Mouse (Mus musculus): ENCODE measurements at regions not wholly inside any gene's neighbourhood (a gene's known extent, or its start where the extent isn't known, plus 50 kb on each side); places are given as distances from the start of the nearest gene placed in this dataset.

DNA sequence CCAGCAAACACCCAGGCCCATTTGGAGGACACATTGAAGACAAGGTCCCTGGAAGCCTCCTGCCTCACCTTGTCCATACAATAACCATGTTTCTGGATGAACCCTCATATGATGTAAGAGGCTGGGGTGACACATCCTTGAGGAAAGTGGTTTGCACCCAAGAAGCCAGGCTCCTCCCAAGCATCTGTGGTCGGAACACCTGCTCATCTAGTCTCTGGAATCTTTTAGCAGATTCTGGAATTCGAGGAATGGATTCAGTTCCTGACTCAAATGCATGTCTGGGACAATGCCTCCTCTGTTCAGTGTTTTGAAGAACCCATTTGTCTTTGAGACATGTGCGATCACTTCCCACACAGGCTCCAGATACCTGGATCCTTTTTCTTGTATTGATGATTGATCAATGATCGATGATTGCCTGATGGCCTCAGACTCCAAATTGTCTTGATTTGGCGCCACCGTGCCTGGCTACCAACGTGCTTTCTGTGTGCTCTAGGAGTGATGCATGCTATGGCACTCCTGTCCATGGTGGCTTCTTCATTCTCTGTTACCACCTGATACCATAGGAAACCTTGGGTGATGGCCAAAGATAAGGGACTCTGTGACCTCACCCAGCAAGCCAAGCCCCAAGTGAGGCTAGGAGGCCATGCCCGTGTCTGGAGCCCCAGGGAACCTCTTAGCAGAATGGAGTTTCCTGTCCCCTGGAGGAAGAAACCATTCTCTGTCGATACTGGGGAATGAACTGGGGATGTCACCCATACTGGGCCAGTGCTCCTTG is 126.7 kb downstream of the Mn1 start:
- no peak for DNase-seq (ENCODE audit: low spot score)

DNA sequence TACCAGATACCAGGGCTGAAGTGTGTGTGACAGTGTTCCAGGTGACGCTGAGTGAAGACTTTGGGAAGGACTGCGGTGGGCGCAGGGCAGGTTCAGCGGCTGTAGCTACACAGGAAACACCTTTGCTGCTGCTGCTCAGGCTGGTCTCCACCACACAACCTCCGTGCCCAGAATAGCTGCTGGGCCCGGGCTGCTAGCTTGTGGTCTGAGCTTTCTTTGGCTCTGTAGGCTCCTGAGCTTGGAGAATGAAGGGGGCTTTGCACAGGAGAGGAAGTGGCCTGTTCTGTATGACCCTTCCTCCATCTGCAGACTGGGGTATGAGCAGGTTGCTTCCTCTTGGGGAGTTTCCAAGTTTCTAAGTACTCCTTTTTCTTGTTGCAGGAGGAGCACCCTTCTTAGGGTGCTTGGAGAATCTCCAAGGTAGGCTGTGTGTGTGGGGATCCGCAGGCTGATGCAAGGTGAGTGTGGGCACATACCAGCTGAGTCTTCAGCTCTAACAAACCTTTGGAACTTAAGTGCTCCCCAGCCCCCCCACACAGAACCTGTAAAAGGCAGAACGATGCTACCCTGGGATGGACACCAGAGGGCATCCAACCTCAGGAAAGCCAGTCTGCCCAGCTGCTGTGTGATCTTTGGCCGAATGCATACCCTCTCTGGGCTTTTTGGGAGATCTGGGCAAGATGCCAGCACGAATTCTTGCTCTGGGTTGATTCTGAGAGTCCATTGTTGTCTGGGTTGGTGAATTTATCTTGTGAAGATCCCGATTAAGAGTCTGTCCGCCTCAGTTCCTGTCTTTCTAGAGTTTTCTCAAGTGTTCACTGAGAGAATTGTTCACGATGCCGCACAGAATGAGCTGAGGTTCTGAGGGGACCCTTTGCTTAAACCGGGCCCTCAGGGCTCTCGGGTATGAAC is 136.6 kb downstream of the Mn1 start:
- DNase-seq (ENCODE audit: low spot score), result no peak

DNA sequence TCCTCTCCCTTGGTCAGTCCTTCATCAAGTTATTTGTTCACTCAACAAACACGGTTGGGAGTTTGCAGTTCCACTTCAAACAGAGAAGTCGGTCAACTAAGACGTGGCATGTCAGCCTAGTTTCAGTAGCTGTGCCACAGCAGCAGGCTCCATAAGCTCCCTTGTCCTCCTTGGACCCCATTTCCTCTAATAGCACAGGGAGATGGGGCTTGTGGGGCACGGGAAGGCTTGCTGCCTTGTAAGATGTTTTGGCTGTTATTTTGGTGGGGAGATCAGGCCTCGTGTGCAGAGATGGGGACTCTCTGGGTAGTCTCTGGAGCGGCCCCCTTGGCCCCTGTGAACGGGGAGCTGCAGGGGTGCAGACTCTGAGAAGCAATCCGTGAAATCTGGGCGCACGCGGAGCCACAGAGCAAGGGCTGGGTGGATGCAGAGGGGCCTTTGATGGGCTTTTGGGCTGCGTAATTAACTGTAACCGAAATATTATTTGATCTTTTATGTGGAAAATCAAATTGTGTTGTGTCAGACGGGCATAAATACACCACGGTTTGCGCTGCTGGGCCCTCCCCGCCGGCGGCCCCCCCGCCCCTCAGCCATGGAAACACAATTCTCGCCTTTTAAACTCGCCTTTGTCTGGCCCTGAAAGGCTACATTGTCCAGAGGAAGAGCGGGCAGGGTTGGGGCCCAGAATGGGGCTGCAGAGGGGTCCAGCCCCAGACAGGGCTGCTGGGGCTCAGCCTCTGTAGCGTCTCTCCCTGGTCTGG is 137.6 kb downstream of the Mn1 start:
- DNase-seq (ENCODE audit: low spot score), result no peak

DNA sequence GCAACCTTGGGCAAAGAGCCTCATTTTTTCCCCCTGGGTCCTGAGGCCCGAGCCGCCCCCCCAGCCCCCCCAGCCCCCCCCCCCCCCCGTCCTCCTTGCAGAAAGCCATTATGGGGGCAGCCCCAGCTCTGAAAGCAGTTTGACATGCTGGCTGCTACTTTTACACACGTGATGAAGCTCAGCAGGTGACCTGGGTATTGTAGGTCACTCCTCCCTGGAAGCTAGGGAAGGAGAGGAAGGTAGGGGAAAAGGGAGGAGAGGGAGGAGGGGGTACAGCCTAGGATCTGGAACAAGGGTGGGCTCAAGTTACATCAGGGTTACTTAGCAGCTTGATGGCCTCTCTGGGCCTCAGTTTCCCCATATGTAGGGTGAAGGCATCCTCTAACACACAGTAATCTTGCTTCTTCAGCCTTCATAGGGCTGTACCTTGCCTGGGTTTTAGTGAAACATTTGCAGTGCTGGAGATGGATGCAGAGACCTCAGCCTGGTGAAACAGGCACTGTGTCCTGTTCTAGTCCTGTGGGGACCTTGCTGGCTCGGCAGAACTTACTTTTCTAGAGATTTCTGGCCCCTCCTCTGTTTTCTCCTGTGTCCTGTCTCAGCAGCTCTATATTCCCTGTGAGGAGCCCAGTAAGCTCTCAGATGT is 138.3 kb downstream of the Mn1 start:
- no peak for DNase-seq (ENCODE audit: low spot score)

DNA sequence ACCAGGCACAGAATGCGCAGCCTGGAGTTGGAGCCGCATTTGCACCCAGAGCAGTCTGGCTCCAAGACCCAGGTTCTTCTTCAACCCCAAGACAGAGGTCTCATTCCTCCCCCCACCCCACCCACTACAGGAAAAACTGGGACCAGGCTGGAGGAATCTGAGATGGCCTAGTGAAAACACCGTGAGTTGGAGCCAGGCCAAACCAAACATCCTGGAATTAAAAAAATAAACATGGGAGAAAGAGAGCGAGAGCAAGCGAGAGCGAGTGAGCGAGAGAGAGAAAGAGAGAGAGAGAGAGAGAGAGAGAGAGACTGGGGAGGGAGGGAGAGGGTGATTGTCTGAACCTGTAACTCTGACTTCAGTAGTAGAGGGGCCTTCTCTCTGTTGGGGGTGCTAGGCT is 138.8 kb downstream of the Mn1 start:
- DNase-seq (ENCODE audit: low spot score), result no peak

DNA sequence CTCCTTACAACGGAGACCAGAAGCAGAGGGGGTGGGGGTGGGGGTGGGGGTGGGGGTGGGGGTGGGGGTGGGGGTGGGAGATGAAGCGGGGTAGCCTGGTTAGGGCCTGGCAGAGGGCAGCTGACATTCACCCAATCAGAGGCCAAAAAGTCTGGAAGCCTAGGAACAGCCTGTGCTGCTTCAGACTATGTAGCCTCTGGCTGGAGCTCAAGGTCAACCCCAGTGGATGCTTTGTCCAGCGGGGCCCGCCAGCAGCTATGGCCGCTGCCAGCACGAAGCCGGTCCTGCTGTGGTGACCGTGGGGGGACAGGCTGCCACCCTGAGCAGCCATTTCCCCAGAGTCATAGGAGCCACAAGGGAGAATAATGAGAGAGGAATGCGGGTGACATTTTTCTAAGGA is 143.3 kb downstream of the Mn1 start:
- DNase-seq (ENCODE audit: low spot score), result no peak

DNA sequence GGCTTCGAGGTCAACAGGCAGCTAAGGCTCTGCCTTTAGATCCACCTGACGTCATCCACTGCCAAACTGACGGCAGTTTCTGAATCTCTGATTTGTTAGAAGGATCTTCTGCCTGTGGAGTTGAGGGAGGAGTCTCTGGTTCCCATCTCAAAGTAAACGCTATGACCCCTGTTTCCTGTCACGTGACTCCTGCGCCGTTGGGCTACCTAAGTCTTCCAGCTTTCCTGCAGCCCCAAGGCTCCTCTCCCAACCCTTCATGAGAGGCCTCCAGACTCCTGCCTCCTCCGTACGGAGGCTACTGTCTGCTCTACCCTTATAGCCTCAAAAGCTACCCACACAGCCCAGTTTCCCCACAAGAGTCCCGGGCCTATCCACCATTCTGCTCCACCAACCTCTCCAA is 144.1 kb downstream of the Mn1 start:
- no peak for DNase-seq (ENCODE audit: low spot score)

DNA sequence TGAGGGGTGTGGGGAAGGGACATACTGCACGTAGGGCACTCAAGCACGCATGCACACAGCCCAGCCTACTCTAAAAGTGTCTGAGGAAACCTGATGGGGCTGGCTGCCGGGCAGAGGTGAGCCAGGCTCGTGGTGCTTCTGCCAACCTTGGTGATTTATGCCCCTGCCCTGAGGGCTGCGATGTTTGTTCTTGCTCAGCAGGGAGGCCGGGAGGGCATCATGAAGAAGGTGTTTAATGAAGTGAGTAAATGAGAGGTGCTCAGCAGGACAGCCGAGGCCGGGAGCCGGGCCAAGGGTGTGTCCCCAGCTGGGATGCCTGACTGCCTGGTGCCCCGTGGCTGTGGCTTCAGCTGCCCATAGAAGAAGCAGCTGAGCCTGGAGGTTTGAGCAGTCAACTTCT is 153.7 kb downstream of the Mn1 start:
- no peak for DNase-seq (ENCODE audit: low spot score)

DNA sequence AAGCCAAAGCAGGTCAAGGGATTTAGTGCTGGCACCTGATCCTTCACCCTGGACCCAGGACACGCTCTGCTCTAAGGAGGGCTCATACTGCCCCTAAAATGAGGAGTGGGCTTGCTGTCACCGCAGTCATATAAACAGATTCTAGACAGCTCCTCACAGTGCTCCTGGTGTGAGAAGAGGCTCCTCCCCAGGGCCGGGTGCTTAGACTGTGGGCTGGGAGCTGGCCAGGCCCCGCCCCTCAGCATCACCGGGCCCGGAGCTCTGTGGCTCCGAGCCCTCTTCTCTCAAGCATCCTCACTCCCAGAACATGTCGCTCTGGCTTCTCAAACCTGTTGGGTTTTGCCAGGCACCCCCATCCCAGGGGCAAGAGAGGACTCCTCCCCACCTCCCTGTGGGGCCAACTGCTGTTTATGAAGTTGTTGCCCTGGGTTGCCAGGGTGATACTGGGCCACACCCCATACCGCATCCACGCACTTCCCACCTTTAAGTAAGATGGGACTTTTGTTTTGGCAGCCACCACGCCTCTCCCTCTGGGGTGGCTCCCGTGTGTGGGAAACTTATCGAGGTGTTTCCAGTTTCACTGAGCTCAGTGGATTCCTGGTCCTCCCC is 156.2 kb downstream of the Mn1 start:
- no peak for DNase-seq (ENCODE audit: low spot score)

DNA sequence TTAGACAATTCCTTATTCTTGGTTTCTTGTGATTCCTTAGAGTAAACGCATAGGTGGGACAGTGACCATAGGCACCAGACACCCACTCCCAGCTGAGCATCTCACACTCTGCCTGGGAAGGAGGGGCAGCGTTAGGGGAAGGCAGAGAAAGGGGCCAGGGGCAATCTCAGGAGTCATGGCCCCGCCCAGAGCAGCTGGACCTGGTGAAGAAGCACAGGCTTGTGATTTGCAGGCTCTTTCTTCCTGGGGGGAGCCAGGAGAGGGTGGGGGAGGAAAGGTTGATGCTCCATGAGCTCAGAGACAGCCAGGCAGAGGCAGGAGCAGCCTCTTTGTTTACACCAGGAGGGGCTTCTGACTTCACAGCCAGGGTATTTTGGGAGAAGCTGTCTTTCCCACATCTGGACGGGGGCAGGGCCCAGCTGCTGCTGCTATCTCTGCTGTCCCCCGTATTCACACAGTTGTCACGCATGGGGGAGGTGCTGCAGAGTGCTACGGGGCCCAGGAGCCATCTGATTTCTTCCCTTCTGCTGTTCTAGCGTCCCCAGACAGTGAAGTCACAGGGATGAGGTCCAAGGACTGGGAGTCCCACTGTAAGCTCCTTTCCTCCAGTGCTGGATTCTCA is 157.2 kb downstream of the Mn1 start:
- DNase-seq (ENCODE audit: low spot score), result no peak

DNA sequence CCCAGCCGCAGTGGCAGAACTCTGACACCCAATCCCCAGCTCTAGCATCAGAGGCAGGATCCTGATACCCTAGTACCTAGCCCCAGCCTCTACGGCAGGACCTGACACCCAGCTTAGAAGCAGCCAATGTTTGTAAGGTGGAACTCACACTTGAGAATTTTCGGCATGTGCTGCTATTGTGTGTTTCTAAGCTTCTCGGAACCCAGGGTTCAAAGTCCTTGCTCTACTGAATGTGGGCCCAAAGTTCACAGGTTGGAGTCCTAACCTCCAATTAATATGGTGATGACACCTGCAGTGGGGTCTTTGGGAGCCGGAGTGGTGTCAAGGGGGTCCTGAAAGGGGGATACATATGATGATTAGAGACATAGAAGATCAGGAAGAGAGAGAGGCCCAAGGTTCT is 158.2 kb downstream of the Mn1 start:
- no peak for DNase-seq (ENCODE audit: low spot score)

DNA sequence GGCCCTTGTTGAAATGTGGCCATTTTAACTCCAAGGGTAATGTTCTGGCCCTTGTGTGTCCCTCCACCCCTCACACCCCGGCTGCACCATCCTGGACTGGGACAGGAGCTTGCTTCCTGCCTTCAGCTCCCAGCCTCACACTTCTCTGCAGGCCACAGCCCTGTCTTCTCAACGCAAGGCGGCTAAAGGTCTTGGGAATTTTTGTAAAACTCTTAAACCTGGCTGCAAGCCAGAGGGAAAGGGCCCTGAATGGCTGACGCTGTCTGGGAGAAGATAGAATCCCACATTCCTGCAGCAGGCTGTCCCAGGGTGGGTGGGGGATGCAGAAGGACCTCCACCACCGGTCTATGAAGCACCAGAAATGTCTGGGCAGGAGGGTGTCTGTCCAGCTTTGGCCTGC is 156.3 kb upstream of the Gm26897 start:
- no peak for DNase-seq (ENCODE audit: low spot score)

DNA sequence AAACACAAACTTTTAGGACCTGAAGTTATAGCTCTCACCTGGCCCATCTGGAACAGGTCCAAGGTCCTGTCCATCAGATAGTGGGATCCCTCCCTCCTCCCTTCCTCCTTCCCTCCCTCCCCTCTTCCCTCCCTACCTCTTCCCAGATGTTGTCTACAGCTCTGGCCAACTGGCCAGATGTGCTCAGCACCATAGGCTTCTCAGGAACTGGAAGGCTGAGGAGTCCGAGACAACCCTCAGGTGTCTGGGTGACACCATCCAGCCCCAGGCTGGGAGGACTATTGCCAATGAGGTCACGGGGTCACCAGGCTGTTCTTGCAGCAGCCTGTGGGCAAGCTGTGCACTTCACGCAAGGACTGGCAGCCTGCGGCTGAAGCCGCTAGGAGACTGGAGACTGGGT is 155.6 kb upstream of the Gm26897 start:
- DNase-seq (ENCODE audit: low spot score), result no peak

DNA sequence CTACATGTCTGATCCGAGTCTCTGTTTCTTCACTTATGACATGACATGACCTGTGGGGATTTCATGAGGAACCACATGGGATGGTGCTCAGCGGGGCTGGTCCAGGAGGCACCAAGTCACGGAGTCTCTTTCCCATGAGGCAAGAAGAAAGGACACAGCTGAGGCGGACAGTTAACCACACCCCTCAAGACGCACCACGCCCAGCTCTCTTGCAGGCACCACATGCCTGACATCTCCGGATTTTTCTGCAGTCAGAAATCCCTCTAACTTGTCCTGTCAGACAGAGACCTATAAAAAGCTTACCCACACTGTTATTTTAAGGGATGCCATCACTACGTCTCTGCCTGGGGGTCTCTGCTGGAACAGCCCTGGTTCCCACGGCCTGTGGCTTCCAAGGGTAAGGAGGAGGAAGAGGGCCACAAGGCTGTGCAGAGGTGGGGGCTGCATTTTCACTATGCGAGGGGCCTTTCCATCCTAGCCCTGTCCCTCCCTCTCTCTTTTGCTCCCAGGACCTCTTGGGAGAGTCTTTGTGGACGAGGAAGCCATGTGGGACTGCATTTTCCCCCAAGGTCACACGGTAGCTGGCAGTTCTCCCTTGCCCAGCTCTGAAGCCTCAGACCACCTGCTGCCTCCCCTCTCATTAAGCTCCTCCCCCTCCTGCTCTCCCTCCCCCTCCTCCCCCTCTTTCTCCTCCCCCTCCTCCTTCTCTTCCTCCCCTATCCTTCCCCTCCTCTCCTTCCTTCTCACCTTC is 154.6 kb upstream of the Gm26897 start:
- no peak for DNase-seq (ENCODE audit: low spot score)

DNA sequence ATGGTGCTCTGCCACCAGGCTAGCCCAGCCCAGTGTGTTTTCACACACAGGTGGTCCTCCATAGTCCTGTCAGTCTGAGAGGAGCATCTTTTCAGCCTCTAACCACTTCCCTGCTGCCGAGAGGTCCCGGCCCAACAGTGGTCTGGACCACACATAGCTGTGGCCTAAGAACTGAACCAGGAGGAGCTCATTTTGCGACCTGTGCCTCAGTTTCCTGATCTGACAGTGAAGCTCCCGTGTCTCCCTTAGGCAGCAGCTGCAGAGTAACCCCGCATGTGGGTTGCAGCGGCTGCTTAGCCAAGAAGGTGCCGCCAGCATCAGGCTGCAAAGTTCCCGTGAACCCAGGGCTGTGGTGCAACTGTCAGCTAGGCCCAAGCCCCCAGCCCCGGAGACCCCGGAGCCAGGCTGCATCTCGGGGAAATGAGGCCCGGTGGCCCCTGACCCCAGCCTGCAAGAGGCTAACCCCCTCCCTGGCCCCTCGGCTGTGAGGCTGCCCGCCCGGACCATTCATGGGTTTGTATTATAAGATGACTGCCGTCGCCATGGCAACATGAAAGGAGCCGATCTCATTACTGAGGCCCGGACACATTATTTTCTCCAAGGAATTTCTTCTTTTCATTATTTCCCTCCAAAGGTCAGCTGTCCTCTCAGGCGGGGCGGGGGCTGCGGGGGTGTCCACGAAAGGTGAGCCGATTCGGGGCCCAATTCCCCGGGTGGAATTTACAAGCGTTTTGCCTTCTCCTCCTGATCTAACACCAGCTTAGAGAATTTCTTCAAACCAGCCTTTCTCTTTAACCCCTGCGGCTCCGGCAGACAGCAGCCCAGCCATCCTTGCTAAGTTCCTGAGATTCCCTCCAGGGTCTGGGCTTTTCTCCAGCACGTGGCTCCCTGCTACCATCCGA is 152.6 kb upstream of the Gm26897 start:
- DNase-seq (ENCODE audit: low spot score), result no peak

DNA sequence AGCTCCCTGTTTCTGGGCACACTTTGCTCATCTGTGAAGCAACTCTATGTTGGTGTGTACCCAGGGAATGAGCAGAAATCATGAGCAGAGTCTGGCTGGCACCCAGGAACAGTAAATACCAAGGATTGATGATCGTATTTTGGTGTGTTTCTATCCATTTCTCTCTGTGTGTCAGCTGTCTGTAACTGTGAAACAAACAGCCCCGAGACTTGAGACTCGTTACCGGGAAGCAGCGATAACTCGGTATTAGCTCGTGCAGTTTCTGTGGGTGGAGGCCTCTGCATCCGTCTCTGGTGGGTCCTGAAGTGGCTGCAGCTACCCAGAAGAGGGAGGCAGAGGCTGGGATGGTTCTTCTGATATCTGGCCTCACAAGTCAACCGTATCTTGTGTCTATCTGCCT is 151.7 kb upstream of the Gm26897 start:
- no peak for DNase-seq (ENCODE audit: low spot score)

DNA sequence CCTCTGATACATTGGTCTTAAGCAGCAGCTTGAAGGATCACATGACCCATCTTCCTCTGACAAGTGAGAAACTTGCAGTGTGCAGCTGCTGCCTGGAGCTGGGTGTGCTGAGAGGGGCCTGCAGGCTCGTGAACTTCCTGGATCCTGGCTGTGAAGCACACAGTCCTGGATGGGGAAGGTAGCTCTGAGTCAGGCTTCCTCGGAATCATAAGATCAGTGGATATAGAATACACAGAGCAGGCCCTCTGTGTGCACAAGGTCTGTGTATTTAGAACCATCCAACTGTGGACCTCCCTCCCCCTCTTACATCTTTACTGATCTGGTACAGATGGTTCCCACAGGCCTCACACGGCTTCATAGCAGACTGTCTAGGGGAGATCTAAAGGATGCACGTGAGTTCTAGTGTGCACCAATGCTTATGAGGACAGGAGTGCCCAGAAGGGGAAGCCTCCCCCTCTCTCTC is 143.1 kb upstream of the Gm26897 start:
- peak; percentile 53 for DNase-seq (ENCODE audit: low spot score)

DNA sequence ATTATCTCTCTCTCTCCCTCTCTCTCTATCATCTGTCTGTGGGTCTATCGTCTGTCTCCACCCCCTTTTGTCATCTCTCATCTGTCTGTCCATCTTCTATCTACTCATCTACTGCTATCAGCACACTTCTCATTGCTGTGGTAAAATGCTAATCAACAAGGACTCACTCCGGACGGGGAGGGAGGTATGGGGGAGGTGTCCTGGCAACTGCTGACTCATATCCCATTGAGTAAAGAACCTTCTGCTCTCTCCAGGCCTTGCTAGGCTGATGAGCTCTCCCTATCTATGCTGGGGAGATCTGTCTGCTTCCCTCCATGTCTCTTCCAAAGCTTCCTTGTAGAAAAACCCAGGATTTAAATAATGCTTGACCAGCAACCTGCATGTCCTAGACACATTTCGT is 140.9 kb upstream of the Gm26897 start:
- no peak for DNase-seq (ENCODE audit: low spot score)

DNA sequence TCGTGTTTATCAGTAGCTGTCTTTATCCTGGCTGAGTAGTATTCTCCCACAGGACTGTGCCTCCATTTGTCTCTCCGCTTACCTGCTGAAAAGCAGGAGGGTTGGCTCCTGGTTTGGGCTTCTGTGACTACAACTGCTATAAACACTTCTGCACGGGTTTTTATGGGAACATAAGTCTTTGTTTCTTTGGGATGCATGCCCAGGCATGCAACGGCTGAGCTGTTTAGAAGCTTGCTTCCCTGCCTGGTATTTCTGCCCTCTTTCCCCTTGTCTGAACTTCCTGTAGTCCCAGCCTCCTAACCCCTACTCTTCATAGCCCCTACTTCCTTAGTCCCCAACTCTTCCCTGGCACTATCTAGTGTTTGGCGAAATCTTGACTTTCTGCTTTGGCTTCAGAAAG is 139.6 kb upstream of the Gm26897 start:
- DNase-seq (ENCODE audit: low spot score), result no peak
